Mouse (Mus musculus) liver, postnatal 0 days (tissue): Measurements from ENCODE around the gene Psmg3. TPM values are rescaled to one million over a fixed set of nuclear protein-coding genes. Genes with fewer than 3 reads are reported as not detected.

Experiments used
- ATAC-seq: fragments of 200-750 bp; cut with Nextera tagmentation; 2 replicates; pipeline ENCODE4 v1.8.0; 2017; ENCODE audit warnings: mild to moderate bottlenecking, moderate library complexity
- DNase-seq: peaks from one replicate; pipeline ENCODE4 v3.0.0-alpha.2; 2016
- H3K27ac ChIP-seq: fragments of 300-500 bp; sonication (generic); 2 replicates; pipeline ENCODE4 v1.5.1; 2014; ENCODE audit warnings: antibody characterized with exemption, moderate library complexity, mild to moderate bottlenecking, low read depth
- H3K27me3 ChIP-seq: fragments of 300-500 bp; sonication (generic); 2 replicates; pipeline ENCODE4 v1.6.1; 2014; ENCODE audit warnings: low read length, control low read depth, mixed read lengths; ENCODE audit not compliant: insufficient read depth
- H3K36me3 ChIP-seq: fragments of 300-500 bp; sonication (generic); replicated peaks from 2 replicates; pipeline ENCODE4 v1.6.1; 2014; ENCODE audit warnings: mild to moderate bottlenecking, control low read depth, low read length, moderate library complexity, mixed read lengths; ENCODE audit not compliant: insufficient read depth
- H3K4me1 ChIP-seq: fragments of 300-500 bp; sonication (generic); 2 replicates; pipeline ENCODE4 v1.6.1; 2014; ENCODE audit warnings: antibody characterized with exemption, mild to moderate bottlenecking, control low read depth; ENCODE audit not compliant: insufficient read depth
- H3K4me2 ChIP-seq: fragments of 300-500 bp; sonication (generic); 2 replicates; pipeline ENCODE4 v1.6.1; 2014; ENCODE audit warnings: low read depth, mild to moderate bottlenecking, low read length, moderate library complexity, mixed read lengths
- H3K4me3 ChIP-seq: fragments of 300-500 bp; sonication (generic); 2 replicates; pipeline ENCODE4 v1.5.1; 2014; ENCODE audit warnings: low read depth, low read length
- H3K9ac ChIP-seq: fragments of 300-500 bp; sonication (generic); replicated peaks from 2 replicates; pipeline ENCODE4 v1.6.1; 2014; ENCODE audit warnings: mild to moderate bottlenecking, moderate library complexity
- H3K9me3 ChIP-seq: fragments of 300-500 bp; sonication (generic); 2 replicates; pipeline ENCODE4 v1.6.1; 2016; ENCODE audit warnings: mild to moderate bottlenecking, control low read depth, low read length, mixed read lengths
- CTCF ChIP-seq: sonication (generic); IDR thresholded peaks from 2 replicates; pipeline ENCODE4 v1.5.1; 2016; ENCODE audit warnings: antibody characterized with exemption, low read depth
- EP300 ChIP-seq: IDR thresholded peaks from 2 replicates; pipeline ENCODE4 v1.6.1; 2016; ENCODE audit warnings: antibody characterized with exemption, low read depth, mild to moderate bottlenecking
- WGBS: fragments of 180-500 bp; shearing (Covaris S2); extraction: QIAGEN DNeasy Blood & Tissue Kit; methylation state at CpG from one replicate; pipeline ENCODE4 v1.1.7; 2014; ENCODE audit not compliant: insufficient replicate concordance; 5-methylcytosine and 5-hydroxymethylcytosine counted together
- polyA plus RNA-seq: library from polyadenylated mRNA; unstranded; fragments of >200 nt; fragmentation: Nextera tagmentation; extraction: Ambion mirVana; gene quantifications from 2 replicates; pipeline ENCODE4 v1.2.1, GENCODE M21; 2015

Gene Psmg3
- polyA plus RNA-seq, 1 experiment from 2014 or later = 29.1 TPM

- no peak for TF ChIP-seq CTCF
- 0 out of 2 replicates have a peak, but pooled peaks have one; percentile 15 for TF ChIP-seq EP300
- Histone ChIP-seq H3K4me3 (no peak overlapping the region), H3K4me1 (peaks cover 12% of the 10 kb centered on the region), H3K27me3 (no peaks in the 10 kb centered on the region), H3K36me3 (peaks cover 7% of the 10 kb centered on the region), H3K9me3 (no peaks in the 10 kb centered on the region), H3K9ac (no peak overlapping the region), H3K4me2 (no peak overlapping the region), H3K27ac (peak overlapping the region; percentile 70)
- peak; percentile 51 for DNase-seq
- WGBS = 40% methylated on average over 5 of the region's 5 CpGs
- ATAC-seq = peak; percentile 47
Observed at GRCm38 (mm10) chr5:139776966-139777365, 49.7 kb downstream of the Psmg3 start.

- Histone ChIP-seq H3K9me3 (no peaks in the 10 kb centered on the region), H3K4me1 (peaks cover 12% of the 10 kb centered on the region), H3K36me3 (peaks cover 22% of the 10 kb centered on the region), H3K27me3 (no peaks in the 10 kb centered on the region), H3K27ac (peak within 1 kb of the TSS; percentile 70), H3K4me3 (peak within 1 kb of the TSS; percentile 89), H3K9ac (peak within 1 kb of the TSS; percentile 86), H3K4me2 (peak within 1 kb of the TSS; percentile 96)
- peak; percentile 90 for ATAC-seq
- TF ChIP-seq CTCF = peak; percentile 98
- TF ChIP-seq EP300 = peak; percentile 81
- DNase-seq = peak; percentile 96
- 1% methylated on average over 55 of the region's 55 CpGs for WGBS
Observed at GRCm38 (mm10) chr5:139775216-139775926, 51.3 kb downstream of the Psmg3 start, which contains the start of gene Ints1. Gene Ints1, minus strand, starts transcription at chr5:139775674.

Other genes with a start within 250 kb of the Psmg3 start
- 4.9 and 5.8 TPM in 2 replicates for gene Micall2, start 90.5 kb downstream of the Psmg3 start, polyA plus RNA-seq
- gene Ints1, start 51.2 kb downstream of the Psmg3 start, polyA plus RNA-seq = 5.6 and 6.4 TPM in 2 replicates
- gene Mafk, start 35.4 kb downstream of the Psmg3 start, polyA plus RNA-seq = 15.7 and 19.1 TPM in 2 replicates
- 3.0 and 3.2 TPM in 2 replicates for gene Tmem184a, start 7.0 kb downstream of the Psmg3 start, polyA plus RNA-seq
- not detected in 2 replicates for gene Gm26938, start 478 bp downstream of the Psmg3 start, polyA plus RNA-seq
- not detected in 2 replicates for gene Elfn1, start 81.1 kb upstream of the Psmg3 start, polyA plus RNA-seq